Mouse (Mus musculus) embryonic fibroblast, embryonic 13.5 days (primary cell): ENCODE measurements at regions not wholly inside any gene's neighbourhood (a gene's known extent, or its start where the extent isn't known, plus 50 kb on each side); places are given as distances from the start of the nearest gene placed in this dataset.

Experiments used
- CTCF ChIP-seq: IDR thresholded peaks from 2 replicates; pipeline ENCODE4 v1.5.1; 2011; ENCODE audit warnings: mild to moderate bottlenecking, control low read depth, low read length, moderate library complexity, borderline replicate concordance; ENCODE audit not compliant: insufficient read depth
- POLR2A ChIP-seq: IDR thresholded peaks from 2 replicates; pipeline ENCODE4 v1.6.1; 2011; ENCODE audit warnings: low read depth, mild to moderate bottlenecking, control low read depth, low read length, moderate library complexity

GRCm38 (mm10) chr9:67145392-67145791 is 96.2 kb upstream of the Tpm1 start:
- no peak for TF ChIP-seq CTCF
- no peak for TF ChIP-seq POLR2A
